Mouse (Mus musculus) mature B cell (primary cell): ENCODE measurements around the gene Lrp2bp.

Source experiments
- in situ Hi-C: fragments of 300-500 bp; cut with MboI; formaldehyde crosslinking; loops from 2 replicates; pipeline ENCODE4 v1.14.3; 2019

Gene Lrp2bp

DNA sequence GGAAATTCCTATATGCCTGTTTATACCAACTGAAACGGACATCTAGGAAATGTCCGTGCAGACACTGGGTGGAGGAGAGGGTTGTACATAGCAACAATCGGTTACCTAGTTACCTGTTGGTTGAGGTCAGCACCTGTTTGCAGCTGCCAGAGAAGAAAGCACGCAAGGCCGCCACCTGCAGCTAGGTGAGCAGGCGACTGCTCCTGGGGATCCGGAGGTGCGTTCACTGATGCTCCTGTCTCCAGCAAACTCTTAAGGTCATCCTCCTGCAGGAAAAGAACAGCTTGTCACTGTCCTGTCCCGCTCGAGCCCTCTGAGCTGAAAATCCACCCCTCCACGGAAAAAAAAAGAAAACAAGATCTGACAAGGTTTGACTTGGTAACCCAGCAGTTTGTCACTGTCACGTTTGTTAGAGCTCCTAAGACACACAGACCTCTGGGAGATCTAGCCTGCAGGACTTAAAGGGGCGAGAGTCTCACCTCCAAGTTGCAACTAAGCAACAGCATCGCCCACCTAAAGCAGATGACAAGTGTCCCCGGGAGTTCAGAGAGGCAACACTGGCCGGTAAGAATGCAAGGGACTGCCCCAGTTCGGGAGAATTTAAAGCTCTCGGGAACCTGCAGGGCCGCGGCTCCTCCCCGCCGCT is at the start of gene Lrp2bp:
Lrp2bp (plus strand) TSS at position 166 of the 646 bp plus-strand sequence.
- in situ Hi-C loops, result loop anchor here (25.0 kb wide), 1 partner anchor 163 kb away; the partner anchor contains the start of genes Cfap97 and Snx25

DNA sequence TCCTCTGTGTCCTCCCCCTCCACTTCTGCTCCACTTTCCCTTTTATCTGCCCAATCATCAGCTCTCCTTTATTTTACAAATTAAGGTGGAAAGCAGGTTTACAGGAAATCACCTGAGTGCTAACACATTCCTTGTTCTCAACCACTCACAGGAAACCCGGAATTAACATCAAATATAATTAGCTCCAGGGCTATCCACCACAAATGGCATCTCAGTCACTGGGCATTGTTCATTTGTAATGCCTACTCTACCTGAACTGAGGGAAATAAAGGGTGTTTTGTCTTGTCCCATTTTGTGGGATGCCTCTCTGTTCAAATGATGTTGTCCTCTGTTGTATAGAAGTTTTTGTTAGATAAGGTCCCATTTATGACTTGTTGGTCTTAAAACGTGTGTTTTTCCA is 48.5 kb upstream of the Lrp2bp start:
- in situ Hi-C loops, result no loop called here

DNA sequence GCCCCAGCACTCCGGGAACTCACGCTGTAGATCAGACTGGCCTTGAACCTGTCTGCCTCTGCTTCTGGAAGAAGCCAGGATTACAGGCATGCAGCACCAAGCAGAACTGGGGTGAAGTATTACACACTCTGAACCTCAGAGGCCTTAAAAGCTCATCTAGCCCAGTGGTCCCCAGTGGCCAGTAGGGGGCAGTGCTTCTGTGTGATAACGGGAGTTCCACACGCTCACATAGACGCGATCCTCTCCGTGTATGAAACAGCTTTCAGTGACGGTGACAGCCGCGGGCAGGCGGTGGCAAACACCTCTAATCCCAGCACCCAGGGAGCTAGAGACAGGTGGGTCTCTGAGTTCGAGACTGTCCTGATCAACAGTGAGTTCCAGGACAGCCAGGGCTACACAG is 28.2 kb upstream of the Lrp2bp start:
- in situ Hi-C loops, result no loop called here

DNA sequence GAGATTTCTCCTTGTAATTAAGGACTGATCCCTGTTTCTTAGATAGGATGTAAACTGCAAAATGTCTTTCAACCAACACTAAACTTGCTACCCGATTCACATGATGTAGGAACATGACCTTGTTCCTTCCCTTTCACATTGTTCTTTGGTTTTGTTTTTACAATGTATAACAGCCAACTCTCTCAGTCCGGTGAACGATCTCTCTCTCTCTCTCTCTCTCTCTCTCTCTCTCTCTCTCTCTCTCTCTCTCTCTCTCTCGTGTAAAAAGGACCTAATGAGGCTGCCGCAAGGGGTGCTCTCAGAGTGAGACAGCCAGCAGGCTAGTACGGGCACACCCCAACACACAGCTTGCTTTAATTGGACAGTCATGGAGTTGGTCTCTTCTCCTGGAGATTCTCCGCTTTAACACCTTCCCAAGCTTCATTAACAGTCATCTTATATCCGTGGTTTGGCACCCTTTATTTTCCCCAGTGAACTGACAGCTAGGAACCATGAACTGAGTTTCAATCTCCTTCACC is 25.1 kb upstream of the Lrp2bp start:
- in situ Hi-C loops, result no loop called here

DNA sequence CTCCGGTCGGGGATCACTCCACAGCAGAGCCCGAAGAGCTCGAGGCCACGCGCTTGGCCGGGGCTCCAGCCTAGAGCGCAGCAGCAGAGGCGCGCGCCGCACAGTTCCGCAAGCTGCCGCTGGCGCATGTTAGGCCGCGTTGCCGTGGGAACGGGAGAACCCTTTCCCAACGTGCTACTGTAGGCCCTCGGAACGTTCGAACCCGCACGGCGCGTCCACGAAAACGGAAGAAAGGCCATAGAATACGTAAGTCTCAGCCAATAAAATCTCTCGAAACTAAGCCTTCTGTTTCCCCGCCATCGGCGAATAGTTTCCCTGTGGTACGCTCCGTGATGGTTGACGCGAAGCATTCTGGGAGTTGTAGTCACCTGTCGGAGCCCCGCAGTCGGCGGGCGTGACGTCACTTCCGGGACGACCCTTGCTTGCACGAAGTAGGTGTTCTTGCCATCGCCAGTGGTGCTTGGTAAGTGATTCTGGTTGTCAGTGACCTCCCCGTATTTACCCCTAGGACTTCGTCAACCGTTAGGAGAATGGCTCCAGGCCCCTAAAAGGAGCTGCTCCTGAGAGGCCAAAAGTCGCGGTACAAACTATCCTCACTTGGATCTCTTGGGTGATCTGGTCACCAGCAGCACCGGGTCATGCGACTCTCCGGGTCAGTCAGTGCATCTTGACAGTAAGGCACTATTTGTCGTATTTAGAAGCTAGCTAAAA is 23.8 kb upstream of the Lrp2bp start, which contains the start of the genes 1700029J07Rik and Ufsp2:
1700029J07Rik (minus strand) TSS at position 127 of the 711 bp plus-strand sequence.
Ufsp2 (plus strand) TSS at position 403 of the 711 bp plus-strand sequence.
- in situ Hi-C loops, result loop anchor here (25.0 kb wide), 1 partner anchor 187 kb away; the partner anchor contains the start of genes Cfap97 and Snx25

DNA sequence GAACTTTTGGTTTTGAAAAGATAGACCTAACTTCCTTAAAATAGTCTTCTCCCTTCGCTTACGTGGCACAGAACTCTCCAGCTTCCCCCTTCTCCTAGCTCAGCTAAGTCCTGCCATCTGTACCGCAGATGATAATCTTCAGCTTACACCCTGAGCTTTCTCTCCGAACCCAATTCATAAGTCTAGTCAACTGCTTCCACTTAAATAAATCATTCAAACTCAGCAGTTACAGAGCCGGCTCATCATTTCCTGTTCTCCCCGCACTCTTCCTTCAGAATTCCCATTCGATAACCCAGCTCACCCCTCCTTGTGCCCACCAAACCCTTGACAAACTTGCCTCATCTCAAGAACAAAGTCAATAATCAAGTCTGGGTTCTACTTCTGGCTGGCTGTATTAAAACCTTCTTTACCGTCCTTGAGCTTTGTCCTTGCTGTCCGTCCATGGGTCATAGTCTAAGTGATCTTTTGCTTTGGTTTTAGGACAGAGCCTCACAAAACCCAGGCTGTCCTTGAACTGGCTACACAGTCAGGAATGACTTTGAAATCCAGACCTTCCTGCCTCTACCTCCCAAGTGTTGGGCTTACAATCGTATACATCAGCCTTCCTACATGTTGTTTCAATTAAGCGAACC is 23.1 kb upstream of the Lrp2bp start:
- in situ Hi-C loops, result loop anchor here (25.0 kb wide), 1 partner anchor 186 kb away; the partner anchor contains the start of genes Cfap97 and Snx25

DNA sequence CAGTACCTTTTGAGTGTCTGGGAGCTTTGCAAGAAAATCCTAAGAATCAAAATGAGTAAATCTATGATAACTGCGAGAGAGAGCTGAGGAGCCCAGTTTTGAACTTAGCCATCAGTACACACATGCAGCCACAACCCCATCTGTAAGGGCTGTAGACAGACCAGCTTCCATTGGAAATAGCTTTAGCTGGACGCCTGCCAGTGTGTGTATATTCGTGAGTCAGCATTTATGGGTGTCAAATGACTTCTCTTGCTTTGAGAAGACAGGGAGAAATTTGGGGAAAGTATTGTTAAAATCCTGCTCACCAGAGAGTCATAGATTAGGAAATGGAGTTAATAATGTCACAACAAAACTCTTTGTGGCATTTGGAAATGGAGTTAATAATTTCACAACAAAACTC is 12.4 kb upstream of the Lrp2bp start:
- in situ Hi-C loops, result loop anchor here (25.0 kb wide), 1 partner anchor 176 kb away; the partner anchor contains the start of genes Cfap97 and Snx25

DNA sequence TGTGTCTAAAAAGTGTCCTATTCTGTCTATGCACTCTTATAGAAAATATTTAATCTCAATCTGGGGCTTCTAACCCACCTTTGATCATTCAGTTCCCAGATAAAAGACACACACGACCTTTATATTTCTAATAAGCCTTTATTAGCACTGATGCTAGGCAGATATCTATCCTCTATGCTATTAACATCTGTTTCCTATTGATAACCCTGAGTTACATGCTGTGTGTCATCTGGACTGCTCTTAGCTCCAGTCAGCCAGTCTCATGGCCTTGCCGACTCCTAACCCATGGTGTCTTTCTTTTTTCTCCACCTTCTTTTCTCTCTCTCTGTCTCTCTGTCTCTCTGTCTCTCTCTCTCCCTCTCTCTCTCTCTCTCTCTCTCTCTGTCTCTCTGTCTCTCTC is 10.9 kb upstream of the Lrp2bp start:
- in situ Hi-C loops, result loop anchor here (25.0 kb wide), 1 partner anchor 174 kb away; the partner anchor contains the start of genes Cfap97 and Snx25

DNA sequence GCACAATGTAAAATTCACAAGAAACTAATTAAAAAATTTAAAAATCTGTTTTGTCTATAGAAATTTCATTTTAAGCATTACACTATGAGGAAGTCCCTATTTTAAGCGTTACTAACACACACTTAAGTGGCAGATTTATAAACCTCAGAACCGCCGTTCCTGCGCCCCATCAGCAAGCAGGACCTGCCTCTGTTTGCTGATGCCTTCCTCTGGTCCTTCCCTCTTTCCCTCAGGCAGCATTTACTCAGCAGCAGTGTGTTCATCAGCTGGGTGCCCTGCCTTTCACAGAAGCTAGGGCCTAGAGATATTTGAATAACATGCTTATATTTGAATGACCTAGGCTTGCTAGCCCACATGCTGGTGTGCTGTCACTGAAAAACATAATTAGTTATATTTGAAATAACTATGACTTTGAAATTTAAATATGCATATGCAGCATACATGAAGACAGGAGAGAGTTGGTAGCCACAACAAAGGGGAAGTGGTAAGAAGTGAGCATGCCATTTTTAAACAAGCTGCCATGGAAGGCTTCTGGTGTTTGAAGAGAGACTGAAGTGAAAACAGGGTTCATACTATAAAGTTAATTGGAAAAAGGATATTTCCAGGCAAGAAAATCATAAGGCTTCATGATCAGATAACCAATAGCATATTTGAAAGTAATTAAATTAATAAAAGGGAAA is 8.3 kb upstream of the Lrp2bp start:
- in situ Hi-C loops, result loop anchor here (25.0 kb wide), 1 partner anchor 172 kb away; the partner anchor contains the start of genes Cfap97 and Snx25

DNA sequence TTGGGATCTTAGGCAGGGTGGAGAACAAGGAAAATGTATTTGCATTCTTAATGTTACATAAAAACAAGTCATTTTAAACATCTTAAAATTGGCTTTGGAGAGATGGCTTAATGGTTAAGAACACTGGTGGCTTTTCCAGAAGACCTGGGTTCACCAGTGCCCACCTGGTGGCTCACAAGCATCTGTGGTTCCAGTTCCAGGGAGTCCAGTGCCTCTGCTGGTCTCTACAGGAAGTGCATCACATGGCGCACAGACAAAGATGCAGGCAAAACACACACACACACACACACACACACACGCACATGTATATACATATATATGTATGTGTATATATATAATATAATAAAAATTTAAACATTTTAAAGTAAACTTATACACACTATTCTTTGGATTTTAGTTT is 5.0 kb upstream of the Lrp2bp start:
- in situ Hi-C loops, result loop anchor here (25.0 kb wide), 1 partner anchor 168 kb away; the partner anchor contains the start of genes Cfap97 and Snx25

DNA sequence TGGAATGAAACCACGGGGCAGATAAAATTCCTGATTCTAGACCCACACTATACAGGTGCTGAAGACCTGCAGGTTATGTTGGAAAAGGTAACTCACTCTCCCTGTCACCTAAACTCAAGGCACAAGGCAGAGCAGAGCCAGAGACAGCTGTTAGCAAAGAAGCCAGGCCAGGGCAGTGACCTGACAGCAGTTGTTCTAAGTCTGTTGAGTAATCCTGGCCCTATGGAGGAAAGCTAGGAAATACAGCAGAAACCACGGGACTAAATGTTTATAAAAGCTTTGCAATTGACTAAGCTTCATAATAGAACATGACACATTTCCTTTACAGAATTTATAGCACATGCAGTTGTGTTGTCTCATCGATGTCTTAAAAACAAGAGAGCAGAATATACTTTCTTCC is 3.5 kb upstream of the Lrp2bp start:
- in situ Hi-C loops, result loop anchor here (25.0 kb wide), 1 partner anchor 167 kb away; the partner anchor contains the start of genes Cfap97 and Snx25

DNA sequence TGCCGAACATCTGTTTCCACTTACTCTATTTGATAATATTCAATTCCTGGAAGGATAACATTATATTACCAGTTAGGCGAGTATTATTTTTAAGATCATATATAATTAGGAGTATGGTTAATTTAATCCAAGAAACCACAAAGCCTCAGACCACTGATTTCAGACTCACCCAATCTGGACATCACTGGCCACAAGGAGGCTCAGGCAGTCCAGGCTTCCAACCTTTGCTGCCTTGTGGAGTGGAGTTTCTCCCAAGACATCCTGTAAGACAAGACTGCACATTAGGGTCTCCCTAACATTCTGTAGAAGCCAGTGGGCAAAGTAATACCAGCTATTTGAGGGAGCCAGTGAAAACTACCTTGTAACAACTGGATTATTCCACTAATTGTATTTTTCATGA is 875 bp upstream of the Lrp2bp start:
- in situ Hi-C loops, result loop anchor here (25.0 kb wide), 1 partner anchor 164 kb away; the partner anchor contains the start of genes Cfap97 and Snx25

DNA sequence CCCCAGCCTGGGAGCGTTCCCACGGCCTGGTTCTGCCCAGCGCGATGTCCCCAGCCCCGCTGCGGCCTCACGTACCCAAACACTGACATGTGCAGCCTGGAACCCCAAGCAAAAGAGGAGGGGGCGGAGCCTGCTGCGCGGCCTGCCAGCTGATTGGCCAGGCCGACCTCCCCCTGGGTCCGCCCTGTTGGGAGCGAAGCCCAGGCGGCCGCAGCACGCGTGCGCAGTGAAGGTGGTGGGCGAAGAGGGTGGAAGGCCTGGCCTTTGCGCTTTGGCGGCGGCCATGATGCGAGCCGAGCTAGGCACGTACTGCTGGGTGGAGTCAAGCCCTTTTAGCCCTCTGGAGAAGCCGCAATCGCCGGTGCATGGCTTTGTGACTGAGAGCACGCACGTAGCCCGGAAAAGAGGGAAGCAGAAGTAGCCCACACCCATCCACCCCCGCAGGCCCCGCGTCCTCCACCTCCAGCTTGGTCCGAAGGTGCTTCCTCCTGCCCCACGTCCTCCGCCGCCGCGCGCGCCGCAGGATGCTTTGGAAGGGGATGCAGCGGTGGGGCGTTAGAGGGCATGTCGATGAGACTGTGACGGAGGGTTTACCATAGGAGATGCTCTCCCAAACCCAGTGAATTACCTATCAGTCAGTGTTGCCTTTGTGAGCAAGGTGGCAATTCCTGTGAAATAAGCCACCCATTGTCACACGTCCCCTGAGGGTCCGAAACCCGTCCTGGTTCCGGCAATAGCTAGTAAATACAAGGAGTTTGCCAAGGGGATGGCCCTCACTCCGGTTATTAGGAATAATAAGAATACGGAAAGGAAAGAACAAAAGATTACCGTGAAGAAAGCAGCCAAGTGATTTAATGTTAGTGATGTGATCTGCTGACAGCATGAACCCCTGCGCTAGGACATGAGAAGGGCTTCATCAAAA is 942 bp downstream of the Lrp2bp start:
- in situ Hi-C loops, result loop anchor here (25.0 kb wide), 1 partner anchor 162 kb away; the partner anchor contains the start of genes Cfap97 and Snx25

DNA sequence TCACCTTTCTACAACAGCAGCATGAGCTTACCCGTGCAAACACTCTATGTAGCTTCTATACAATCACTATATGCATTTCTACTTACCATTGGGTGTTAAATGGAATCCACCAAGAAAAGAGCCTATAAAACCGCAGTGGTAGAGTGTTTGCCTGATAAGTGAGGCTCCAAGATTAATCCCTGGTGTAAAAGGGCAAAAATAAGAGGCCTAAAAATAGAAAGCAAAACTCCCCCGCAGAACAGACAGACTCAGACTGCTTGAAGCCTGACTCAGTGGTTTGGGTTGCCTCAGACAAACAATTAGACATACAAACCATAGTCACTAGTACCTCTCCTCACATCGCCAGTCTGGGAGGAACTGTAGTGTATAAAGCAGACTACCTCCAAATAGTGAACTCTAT is 6.5 kb downstream of the Lrp2bp start, which contains the start of gene Ankrd37:
Ankrd37 (minus strand) TSS at position 112 of the 400 bp plus-strand sequence.
- in situ Hi-C loops, result no loop called here

DNA sequence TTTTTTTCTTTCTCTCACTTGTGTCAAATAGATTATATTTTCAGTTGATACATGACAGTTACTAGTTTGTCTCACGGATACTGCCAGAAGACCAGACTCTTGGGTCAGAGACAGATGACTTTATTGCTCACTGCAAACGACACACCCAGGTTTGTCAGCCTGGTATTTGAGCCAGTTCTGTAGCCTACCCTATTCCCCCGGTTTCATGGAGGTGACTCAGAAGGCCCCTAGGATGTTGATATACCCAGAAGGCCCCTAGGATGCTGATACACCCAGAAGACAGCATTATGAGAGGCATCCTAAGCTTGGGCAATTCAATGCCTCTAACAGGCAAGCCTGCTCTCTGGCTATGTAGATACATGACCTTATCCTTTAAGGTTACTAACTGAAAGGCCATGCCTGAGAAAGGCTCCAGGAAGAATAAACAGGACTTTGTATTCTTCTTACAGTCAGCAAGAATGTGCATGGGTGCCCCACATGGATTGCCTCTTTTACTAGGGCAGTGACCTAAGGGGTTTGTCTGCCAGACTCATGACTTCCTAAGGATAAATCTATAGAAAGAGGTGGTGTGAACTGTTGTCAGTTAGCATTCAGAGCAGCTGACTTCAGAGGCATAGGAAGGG is 8.1 kb downstream of the Lrp2bp start:
- in situ Hi-C loops, result no loop called here

DNA sequence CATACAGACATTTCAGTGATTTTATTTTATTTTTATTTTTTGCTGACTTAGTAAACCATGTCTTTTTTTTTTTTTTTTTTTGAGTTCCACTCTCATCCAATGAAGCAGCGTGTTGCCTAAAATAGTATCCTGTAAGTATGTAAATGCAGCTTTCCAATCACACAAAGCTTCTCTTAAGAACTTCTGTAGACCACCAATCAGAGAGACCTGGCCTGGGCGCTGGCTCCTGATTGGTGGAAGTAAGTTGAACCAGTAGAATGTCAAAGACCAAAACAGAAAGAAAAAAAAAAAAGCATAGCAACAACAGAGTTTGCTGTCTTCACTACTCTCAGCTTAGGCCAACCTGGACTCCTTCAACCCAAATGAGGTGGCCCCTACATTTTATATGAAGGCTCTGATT is 11.2 kb downstream of the Lrp2bp start:
- in situ Hi-C loops, result no loop called here

DNA sequence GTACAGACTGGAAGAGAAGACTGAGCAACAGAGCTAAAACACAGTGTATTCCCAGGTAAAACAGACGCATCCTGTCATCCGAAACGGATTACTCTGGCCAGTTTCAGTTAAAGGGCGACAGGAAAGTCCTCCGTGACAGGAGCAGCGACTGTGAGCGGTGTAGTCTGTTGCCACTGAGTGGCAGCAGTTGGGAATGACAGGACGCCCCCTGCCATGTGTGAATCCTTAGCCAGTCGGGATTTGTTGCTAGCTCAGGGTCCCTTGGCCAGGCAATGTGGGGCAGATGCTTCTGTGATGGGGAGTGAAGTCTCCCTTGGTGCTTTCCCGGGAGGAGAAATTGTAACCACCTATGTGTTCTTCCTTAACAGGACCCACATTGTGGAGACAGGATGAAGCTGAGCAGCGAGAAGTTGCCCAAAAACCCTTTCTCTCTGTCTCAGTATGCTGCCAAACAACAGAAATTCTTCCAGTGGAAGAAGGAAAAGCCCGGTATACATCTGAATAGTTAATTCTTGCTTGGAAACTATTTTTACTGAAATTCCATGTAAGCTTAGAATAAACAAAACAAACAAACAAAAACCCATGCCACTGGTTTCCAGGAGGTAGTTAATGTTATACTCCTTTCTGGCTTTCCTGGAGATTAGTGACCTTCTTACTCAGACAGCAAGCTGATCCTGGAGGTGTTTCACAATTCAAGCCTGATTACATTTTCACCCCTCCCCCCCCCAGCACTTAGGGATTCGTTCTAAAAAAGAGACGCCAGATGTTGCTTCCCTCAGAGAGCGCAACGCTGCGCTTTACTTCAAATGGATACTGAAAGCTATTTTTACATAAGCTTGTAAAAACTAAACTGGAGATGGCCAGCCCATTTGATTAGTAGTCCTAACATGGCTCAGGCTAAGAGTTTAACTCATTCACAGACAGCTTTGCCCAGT is 11.9 kb downstream of the Lrp2bp start:
- in situ Hi-C loops, result no loop called here

DNA sequence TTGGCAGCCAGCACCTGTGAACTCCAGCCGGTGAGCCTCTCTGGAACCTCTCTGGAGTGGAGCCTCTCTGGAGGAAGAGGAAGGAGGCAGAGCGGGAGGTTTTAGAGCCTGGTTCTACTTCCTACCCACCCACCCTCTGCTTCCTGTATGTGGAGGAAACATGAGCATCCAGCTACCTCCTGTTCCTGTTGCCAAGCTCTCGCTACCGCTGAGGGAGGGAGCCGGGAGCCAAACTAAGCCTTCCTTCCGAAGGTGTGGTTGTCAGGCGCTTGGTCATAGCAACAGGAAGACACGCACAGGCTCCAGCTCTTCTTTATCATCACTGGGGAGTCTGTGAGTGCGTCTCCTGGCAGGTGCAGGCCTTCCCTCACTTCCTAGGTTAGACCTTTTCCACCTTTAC is 23.1 kb downstream of the Lrp2bp start:
- in situ Hi-C loops, result no loop called here
